Mouse (Mus musculus) layer of hippocampus, adult 2 months (tissue): Measurements from ENCODE around the gene Arid3a. TPM values are rescaled to one million over a fixed set of nuclear protein-coding genes. Genes with fewer than 3 reads are reported as not detected.
"Not testable (repeated sequence)": the region's sequence is repeated elsewhere in the genome, so short reads cannot be mapped to it uniquely, and the experiment has no call there.

Experiments
- DNase-seq, 2 experiments: peaks; one replicate each; pipeline ENCODE4 v3.0.0; 2022; ENCODE audit warnings: low spot score in 2 of 2
- H3K27ac ChIP-seq: fragments of 200-600 bp; 2 replicates; pipeline ENCODE4 v1.8.1; 2022
- H3K4me3 ChIP-seq: fragments of 200-600 bp; 2 replicates; pipeline ENCODE4 v1.8.1; 2022; ENCODE audit warnings: mild to moderate bottlenecking
- CTCF ChIP-seq: fragments of 200-600 bp; conservative IDR thresholded peaks from 2 replicates; pipeline ENCODE4 v1.8.1; 2022; ENCODE audit warnings: antibody characterized with exemption, mild to moderate bottlenecking, moderate library complexity
- long read RNA-seq, 2 experiments: library from polyadenylated mRNA; stranded (forward); transcript quantifications; one replicate each; pipeline ENCODE4 v2.0.0; 2021; ENCODE audit warnings: borderline mapping rate in 2 of 2
- total RNA-seq, 2 experiments: library from RNA; stranded (reverse); gene quantifications; 2 replicates each; pipeline ENCODE4 v1.2.3; 2021

The Arid3a gene
- 1 to 10 TPM; 7.5 to 8.5 TPM for total RNA-seq
- long read RNA-seq, experiment 1 = 0 reads
- long read RNA-seq, experiment 2, partial matches to known transcripts = 0 of 1 reads
- long read RNA-seq, experiment 2, other reads (novel, unspliced or antisense) = 1 of 1 reads

GRCm38 (mm10) chr10:79926491-79927323, at the start of gene Arid3a:
TSS of gene Arid3a (plus strand) at chr10:79927043.
- peak; percentile 79 to 87 for DNase-seq
- TF ChIP-seq CTCF = no peak
- H3K4me3 ChIP-seq = peak within 1 kb of the TSS; percentile 90
- peak within 1 kb of the TSS; percentile 96 for H3K27ac ChIP-seq

DNA sequence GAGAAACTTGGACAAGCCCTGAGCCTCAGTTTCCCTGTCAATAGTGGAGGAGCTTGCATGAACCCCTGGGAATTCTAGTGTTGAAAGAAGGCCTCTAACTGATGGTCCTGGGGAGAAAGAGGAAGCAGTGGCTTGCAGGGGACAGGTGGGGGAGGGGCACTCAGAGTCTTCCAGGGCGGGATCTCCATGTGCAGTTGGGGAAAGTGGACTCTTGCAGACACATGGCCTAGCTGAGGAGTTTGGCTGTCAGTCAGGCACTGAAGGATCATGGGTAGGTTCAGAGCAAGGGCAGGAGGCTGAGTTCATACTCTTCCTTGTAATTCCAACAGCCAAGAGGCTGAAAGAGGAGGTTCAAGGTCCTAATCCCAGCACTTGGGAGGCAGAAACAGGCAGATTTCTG, 49.7 kb upstream of the Arid3a start:
- no peak for DNase-seq
- Histone ChIP-seq H3K27ac (no peak overlapping the region), H3K4me3 (no peak overlapping the region)
- no peak for TF ChIP-seq CTCF

- no peak for DNase-seq
- H3K4me3 ChIP-seq = no peak overlapping the region
- no peak overlapping the region for H3K27ac ChIP-seq
- TF ChIP-seq CTCF = no peak
Observed at GRCm38 (mm10) chr10:79877757-79878156, 49.1 kb upstream of the Arid3a start.

GRCm38 (mm10) chr10:79879527-79879926, 47.3 kb upstream of the Arid3a start:
- no peak for DNase-seq
- no peak overlapping the region for H3K4me3 ChIP-seq

GRCm38 (mm10) chr10:79880721-79881120, 46.1 kb upstream of the Arid3a start:
- Histone ChIP-seq H3K4me3 (no peak overlapping the region), H3K27ac (no peak overlapping the region)
- DNase-seq = no peak
- no peak for TF ChIP-seq CTCF

More at GRCm38 (mm10) chr10:79879527-79879926, 47.3 kb upstream of the Arid3a start:
- TF ChIP-seq CTCF = no peak
- no peak overlapping the region for H3K27ac ChIP-seq

- Histone ChIP-seq H3K27ac (no peak overlapping the region), H3K4me3 (no peak overlapping the region)
- no peak for DNase-seq
- no peak for TF ChIP-seq CTCF
Observed at GRCm38 (mm10) chr10:79881981-79882380, 44.9 kb upstream of the Arid3a start.

- DNase-seq = peak; percentile 73 to 86
Observed at GRCm38 (mm10) chr10:79883297-79884084, 43.4 kb upstream of the Arid3a start.

DNA sequence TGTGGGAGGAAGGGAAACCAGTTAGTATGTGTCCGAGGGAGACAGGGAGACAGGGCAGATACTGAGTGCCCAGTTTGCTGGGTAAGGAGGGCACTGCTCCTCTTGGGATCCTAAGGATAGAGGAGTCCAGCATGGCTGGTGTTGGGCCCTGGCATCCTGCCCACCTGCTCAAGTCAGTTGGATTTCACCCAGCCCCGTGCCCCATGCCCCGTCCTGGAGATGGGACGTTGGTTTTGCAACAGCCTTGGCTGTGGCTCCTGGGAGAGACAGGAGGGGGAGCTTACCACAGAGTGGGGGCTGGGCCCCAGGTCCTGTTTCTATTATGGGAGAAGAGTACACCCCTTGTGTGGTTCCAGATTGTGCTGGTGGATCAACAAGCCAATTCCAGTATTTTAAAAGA, 42.4 kb upstream of the Arid3a start:
- no peak for DNase-seq
- no peak for TF ChIP-seq CTCF
- Histone ChIP-seq H3K4me3 (no peak overlapping the region), H3K27ac (no peak overlapping the region)

More at GRCm38 (mm10) chr10:79883297-79884084, 43.4 kb upstream of the Arid3a start:
- H3K27ac ChIP-seq = no peak overlapping the region
- TF ChIP-seq CTCF = peak; percentile 94
- H3K4me3 ChIP-seq = no peak overlapping the region

DNA sequence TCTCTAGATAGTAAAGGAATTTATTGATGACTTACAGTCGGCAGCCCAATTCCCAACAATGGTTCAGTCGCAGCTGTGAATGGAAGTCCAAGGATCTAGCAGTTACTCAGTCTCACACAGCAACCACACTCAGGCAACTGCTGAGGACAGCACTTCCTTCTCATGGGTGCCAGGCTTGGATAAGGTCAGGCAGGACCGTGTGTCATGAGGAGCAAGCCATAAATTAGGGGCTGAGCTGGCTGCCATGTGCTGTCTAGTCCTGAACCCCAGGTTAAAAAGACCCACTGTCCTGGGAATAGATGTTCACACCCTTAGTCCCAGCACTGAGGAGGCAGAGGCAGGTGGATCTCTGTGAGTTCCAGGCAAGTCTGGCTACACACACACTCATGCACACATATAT, 41.9 kb upstream of the Arid3a start:
- not testable (repeated sequence) for H3K4me3 ChIP-seq, DNase-seq, H3K27ac ChIP-seq

DNA sequence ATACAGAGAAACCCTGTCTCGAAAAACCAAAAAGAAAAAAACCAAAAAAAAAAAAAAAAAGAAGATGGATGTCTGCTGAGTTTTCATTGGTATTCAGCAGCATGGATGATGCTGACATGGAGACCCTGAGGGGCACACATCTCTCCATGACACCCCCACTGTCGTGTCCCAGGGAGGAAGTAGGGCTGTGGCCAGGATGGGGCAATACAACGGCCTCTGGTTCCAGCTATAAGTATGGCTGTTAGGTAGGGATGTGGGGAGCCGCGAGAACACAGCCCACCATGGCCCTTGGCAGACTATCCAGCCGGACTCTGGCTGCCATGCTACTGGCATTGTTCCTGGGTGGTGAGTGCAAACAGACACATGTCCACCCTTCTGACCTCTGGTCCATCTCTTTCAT, 40.8 kb upstream of the Arid3a start, which contains the start of gene Elane:
Elane (plus strand) TSS at position 194 of the 400 bp plus-strand sequence.
- no peak within 1 kb of the TSS for H3K27ac ChIP-seq
- no peak for DNase-seq
- no peak for TF ChIP-seq CTCF
- no peak within 1 kb of the TSS for H3K4me3 ChIP-seq

- no peak for TF ChIP-seq CTCF
- Histone ChIP-seq H3K4me3 (no peak overlapping the region), H3K27ac (no peak overlapping the region)
- no peak for DNase-seq
Observed at GRCm38 (mm10) chr10:79886611-79887010, 40.2 kb upstream of the Arid3a start.

DNA sequence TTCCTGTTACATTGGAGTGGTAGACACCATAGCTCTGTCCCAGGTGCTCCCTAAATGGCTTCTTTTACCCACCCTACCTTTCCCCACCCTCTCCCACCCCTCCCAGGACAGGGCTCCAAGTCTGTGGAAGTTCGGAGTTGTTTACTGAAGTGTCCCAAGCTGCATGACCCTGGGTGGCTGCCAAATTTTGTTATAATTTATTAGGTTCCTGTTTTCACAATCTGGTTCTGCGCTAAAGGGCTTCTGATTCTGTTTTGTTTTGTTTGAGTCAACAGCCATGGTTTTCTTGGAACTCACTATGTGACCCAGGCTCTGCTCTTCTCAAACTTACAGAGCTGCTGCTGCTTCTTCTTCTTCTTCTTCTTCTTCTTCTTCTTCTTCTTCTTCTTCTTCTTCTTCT, 37.5 kb upstream of the Arid3a start:
- Histone ChIP-seq H3K4me3 (no peak overlapping the region), H3K27ac (no peak overlapping the region)
- no peak for TF ChIP-seq CTCF
- DNase-seq = no peak

GRCm38 (mm10) chr10:79890670-79891069, 36.2 kb upstream of the Arid3a start, which contains the start of gene Cfd:
TSS of gene Cfd (plus strand) at chr10:79890853.
- no peak for TF ChIP-seq CTCF
- Histone ChIP-seq H3K27ac (no peak within 1 kb of the TSS), H3K4me3 (no peak within 1 kb of the TSS)
- no peak for DNase-seq
